Mouse (Mus musculus): Measurements from ENCODE around the gene Zbtb46. TPM values are rescaled to one million over a fixed set of nuclear protein-coding genes. Genes with fewer than 3 reads are reported as not detected.
A peak's percentile ranks its signal among the peaks of the same experiment; 100 is the strongest.

Gene Zbtb46
- polyA plus RNA-seq, 1 experiment from 2014 or later = 26.2 TPM

DNA sequence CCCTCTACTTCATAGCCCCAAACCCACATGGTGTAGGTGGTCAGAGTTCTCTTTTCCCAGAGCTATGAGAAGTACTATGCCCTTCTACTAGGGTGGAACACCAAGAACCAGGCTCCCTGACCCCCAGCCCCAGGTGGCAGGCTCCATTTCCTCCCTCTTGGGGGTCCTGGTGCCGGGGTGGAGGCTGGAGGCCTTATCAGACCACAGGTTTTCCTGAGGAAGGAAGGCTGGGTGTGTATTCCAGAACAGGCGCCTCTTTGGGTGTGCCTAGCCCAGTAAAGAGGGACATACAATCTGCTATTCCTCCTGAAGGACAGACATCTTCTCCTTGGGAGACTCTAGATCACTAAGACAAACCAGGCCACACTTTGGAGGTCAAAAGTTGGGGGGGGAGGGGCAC lies 11.1 kb upstream of the Zbtb46 start:
- Histone ChIP-seq H3K9me3 (ENCODE audit: low read length) (no peaks in the 10 kb centered on the region), H3K4me1 (ENCODE audit: insufficient read depth, low read length) (peaks cover 9% of the 10 kb centered on the region; the same call in 1 of the 2 replicates), H3K9ac (replicated peaks; ENCODE audit: low read length) (no peak overlapping the region), H3K27ac (ENCODE audit: low read length) (peak overlapping the region; percentile 63; the same call in 1 of the 2 replicates), H3K27me3 (ENCODE audit: insufficient read depth, low read length) (no peaks in the 10 kb centered on the region), H3K36me3 (ENCODE audit: insufficient read depth, low read length) (no peaks in the 10 kb centered on the region), H3K4me2 (replicated peaks; ENCODE audit: low read depth, low read length) (no peak overlapping the region), H3K4me3 (ENCODE audit: low read length) (no peak overlapping the region)
- 66% methylated on average over 2 of the region's 2 CpGs for WGBS
- no peak for ATAC-seq (ENCODE audit: low FRiP score, low TSS enrichment)

DNA sequence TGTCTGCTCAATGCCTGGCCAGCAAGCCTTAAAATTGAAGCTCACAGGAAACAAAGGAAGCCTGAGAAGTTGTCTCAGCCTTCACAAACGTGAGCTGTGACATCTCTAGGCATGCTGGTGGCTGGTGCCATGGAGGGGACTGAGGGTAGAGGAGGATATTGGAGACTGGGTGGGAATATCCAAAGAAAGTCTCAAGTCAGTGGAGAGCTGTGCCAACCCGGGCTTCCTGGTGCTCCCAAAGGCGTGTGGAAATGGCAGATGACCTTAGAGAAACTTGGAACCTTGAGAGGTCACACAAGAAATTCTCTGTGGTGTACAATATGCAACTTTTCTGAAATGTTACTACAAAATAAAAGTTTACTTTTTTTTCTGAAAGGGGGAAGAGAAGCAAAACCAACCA lies 6.2 kb upstream of the Zbtb46 start:
- Histone ChIP-seq H3K4me2 (replicated peaks; ENCODE audit: low read depth, low read length) (no peak overlapping the region), H3K4me1 (ENCODE audit: insufficient read depth, low read length) (peaks cover 20% of the 10 kb centered on the region), H3K9me3 (ENCODE audit: low read length) (no peaks in the 10 kb centered on the region), H3K27me3 (ENCODE audit: insufficient read depth, low read length) (no peaks in the 10 kb centered on the region), H3K9ac (replicated peaks; ENCODE audit: low read length) (no peak overlapping the region), H3K4me3 (ENCODE audit: low read length) (no peak overlapping the region), H3K27ac (ENCODE audit: low read length) (no peak overlapping the region), H3K36me3 (ENCODE audit: insufficient read depth, low read length) (no peaks in the 10 kb centered on the region)
- WGBS = 54% methylated on average over 3 of the region's 3 CpGs
- no peak for ATAC-seq (ENCODE audit: low FRiP score, low TSS enrichment)

DNA sequence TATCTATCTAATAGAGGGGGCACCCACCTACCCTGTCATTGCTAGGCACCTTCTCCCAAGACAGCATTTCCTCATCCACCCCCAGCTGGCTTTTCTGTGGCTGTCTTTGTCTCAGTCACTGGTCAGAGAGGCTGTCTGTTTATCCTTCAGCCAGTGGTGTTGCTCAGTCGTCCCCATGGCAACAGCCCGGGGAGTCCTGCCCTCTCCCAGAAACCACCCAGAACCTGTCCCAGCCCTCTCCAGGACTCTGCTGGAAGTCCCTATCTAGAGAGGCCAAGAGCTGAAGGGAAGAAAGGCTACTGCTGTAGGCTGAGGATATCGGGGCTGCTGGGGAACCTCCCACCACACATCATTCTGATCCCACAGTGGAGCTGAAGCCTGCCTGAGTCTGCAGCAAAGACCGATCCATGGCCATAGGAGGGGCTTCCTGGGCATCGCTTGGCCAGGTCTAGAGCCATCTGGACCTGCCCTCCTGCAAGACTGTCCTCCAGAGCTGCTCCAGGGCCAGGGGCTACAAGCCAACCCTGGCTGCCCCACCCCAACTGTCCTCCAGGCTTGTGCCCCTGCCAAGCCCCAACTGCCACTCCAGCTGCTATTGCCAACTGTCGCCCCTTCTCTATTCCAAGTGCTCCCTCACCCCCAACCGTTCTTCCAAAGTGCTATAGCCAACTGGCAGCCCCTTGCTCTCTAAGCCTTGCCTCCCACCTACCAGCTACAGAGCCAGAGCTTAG lies 3.9 kb upstream of the Zbtb46 start:
- ATAC-seq (ENCODE audit: low FRiP score, low TSS enrichment) = peak; percentile 33
- no peaks in the 10 kb centered on the region for H3K9me3 ChIP-seq (ENCODE audit: low read length)
- H3K4me1 ChIP-seq (ENCODE audit: insufficient read depth, low read length) = peaks cover 29% of the 10 kb centered on the region
- H3K4me3 ChIP-seq (ENCODE audit: low read length) = no peak overlapping the region
- H3K27me3 ChIP-seq (ENCODE audit: insufficient read depth, low read length) = no peaks in the 10 kb centered on the region
- no peaks in the 10 kb centered on the region for H3K36me3 ChIP-seq (ENCODE audit: insufficient read depth, low read length)
- 0 out of 2 replicates have a peak overlapping the region, but pooled peaks have one; percentile 15 for H3K9ac ChIP-seq (replicated peaks; ENCODE audit: low read length)
- H3K4me2 ChIP-seq (replicated peaks; ENCODE audit: low read depth, low read length) = peak overlapping the region; percentile 22; the same call in 1 of the 2 replicates
- WGBS = 37% methylated on average over 7 of the region's 7 CpGs
- no peak overlapping the region for H3K27ac ChIP-seq (ENCODE audit: low read length)

DNA sequence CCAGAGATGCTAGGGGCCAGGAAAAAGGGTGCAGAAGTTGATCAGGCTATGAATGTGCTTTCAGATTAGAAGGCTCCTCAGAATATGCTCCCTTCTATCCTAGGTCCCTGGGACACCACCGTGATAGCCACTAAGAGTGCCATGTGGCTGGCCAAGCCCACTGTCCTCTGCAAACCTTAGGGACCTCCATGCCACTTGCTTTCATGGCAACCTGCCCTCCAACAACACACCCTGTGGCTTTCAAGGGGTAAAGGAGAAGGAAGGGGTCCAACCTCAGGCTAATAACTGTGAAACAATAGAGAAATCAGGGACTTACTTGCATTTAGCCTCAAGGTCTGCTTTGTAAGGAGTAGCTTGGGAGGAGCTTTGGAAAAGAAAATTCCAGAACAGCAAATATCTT lies 3.4 kb upstream of the Zbtb46 start:
- Histone ChIP-seq H3K27ac (ENCODE audit: low read length) (no peak overlapping the region), H3K4me2 (replicated peaks; ENCODE audit: low read depth, low read length) (peak overlapping the region; percentile 22; the same call in 1 of the 2 replicates), H3K9me3 (ENCODE audit: low read length) (no peaks in the 10 kb centered on the region), H3K4me1 (ENCODE audit: insufficient read depth, low read length) (peaks cover 30% of the 10 kb centered on the region), H3K4me3 (ENCODE audit: low read length) (no peak overlapping the region), H3K27me3 (ENCODE audit: insufficient read depth, low read length) (no peaks in the 10 kb centered on the region), H3K9ac (replicated peaks; ENCODE audit: low read length) (0 out of 2 replicates have a peak overlapping the region, but pooled peaks have one; percentile 15), H3K36me3 (ENCODE audit: insufficient read depth, low read length) (no peaks in the 10 kb centered on the region)
- no peak for ATAC-seq (ENCODE audit: low FRiP score, low TSS enrichment)
- WGBS = 96% methylated on average over 1 of the region's 1 CpGs

DNA sequence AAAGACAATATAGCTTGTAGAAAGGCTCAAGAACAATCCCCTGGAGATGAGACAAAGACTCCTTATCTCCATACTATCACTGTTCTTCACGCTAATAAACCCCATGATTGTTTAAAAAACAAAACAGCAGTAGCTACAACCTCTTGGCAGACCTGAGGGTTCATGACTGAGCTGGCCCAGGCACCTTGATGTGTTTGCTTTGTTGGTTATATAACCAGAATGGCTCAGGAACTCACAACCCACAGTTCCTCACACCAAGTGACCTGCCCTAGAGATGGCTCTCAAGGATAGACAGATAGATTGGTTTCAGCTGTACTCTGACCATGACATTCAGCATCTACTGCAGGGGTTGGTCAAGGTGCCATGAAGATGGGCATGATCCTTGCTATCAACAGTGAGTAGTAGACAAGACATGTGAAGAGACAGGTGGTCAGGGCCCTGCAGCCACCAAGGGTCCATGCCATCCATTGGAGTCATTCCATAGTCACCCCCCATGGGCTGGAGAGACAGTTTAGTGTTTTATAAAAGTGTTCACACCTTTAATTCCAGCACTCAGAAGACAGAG lies 2.4 kb upstream of the Zbtb46 start:
- WGBS = 97% methylated on average over 1 of the region's 1 CpGs
- Histone ChIP-seq H3K36me3 (ENCODE audit: insufficient read depth, low read length) (no peaks in the 10 kb centered on the region), H3K9me3 (ENCODE audit: low read length) (no peaks in the 10 kb centered on the region), H3K4me3 (ENCODE audit: low read length) (no peak overlapping the region), H3K9ac (replicated peaks; ENCODE audit: low read length) (no peak overlapping the region), H3K27ac (ENCODE audit: low read length) (0 out of 2 replicates have a peak overlapping the region, but pooled peaks have one; percentile 88), H3K4me2 (replicated peaks; ENCODE audit: low read depth, low read length) (no peak overlapping the region), H3K27me3 (ENCODE audit: insufficient read depth, low read length) (no peaks in the 10 kb centered on the region; the same call in 1 of the 2 replicates), H3K4me1 (ENCODE audit: insufficient read depth, low read length) (peaks cover 38% of the 10 kb centered on the region)
- no peak for ATAC-seq (ENCODE audit: low FRiP score, low TSS enrichment)

DNA sequence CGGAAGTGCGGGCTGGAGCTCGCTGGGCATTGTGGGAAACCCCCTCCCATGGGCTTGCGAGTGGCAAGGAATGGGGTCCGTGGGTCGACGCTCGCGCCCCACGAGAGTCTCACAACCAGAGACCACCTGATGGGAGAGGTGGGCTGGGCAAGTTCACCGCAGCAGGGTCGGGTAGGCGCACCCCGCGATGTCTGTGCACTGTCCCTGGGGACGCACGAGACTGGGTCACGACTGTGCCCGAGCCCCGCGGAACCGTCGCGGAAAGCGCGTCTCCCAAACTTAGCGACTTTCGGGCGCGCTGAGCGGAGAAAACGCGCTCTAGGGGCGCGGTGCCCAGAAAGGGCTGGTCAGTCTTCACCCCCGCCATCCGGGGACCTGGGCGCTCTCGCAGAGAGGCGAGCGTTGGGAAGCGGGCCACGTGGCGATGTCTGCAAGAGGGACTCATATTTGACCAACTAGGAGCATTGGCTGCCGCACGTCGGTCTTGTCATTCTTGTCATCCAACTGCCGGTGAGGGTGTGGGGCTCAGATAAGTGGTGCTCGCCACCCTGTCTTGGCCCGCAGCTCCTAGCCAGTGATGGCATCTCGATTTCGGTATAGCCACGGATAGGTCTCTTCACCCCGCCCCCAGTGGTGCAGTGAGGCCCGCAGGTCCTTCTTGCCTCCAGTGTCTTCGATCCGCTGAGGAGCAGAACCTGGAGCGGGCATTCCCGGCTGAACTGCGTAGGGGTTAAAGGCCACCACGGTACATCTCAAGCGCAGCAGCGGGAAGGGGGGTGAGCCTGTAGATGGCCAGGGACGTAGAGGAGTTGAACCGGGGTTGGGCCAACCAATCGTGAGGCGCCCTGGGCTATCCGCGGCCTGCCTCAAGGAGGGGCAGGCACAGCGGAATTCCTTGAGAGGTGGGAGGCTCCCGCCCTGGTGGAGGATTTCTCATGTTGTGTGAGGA lies 721 bp upstream of the Zbtb46 start:
- H3K27me3 ChIP-seq (ENCODE audit: insufficient read depth, low read length) = no peaks in the 10 kb centered on the region; the same call in 1 of the 2 replicates
- H3K4me3 ChIP-seq (ENCODE audit: low read length) = peak overlapping the region; percentile 95
- no peaks in the 10 kb centered on the region for H3K36me3 ChIP-seq (ENCODE audit: insufficient read depth, low read length)
- peak overlapping the region; percentile 84 for H3K4me2 ChIP-seq (replicated peaks; ENCODE audit: low read depth, low read length)
- H3K9ac ChIP-seq (replicated peaks; ENCODE audit: low read length) = peak overlapping the region; percentile 71
- H3K9me3 ChIP-seq (ENCODE audit: low read length) = no peaks in the 10 kb centered on the region
- WGBS = under 1% methylated on average over 66 of the region's 71 CpGs
- H3K4me1 ChIP-seq (ENCODE audit: insufficient read depth, low read length) = peaks cover 47% of the 10 kb centered on the region
- H3K27ac ChIP-seq (ENCODE audit: low read length) = peak overlapping the region; percentile 88
- peak; percentile 85 for ATAC-seq (ENCODE audit: low FRiP score, low TSS enrichment)

DNA sequence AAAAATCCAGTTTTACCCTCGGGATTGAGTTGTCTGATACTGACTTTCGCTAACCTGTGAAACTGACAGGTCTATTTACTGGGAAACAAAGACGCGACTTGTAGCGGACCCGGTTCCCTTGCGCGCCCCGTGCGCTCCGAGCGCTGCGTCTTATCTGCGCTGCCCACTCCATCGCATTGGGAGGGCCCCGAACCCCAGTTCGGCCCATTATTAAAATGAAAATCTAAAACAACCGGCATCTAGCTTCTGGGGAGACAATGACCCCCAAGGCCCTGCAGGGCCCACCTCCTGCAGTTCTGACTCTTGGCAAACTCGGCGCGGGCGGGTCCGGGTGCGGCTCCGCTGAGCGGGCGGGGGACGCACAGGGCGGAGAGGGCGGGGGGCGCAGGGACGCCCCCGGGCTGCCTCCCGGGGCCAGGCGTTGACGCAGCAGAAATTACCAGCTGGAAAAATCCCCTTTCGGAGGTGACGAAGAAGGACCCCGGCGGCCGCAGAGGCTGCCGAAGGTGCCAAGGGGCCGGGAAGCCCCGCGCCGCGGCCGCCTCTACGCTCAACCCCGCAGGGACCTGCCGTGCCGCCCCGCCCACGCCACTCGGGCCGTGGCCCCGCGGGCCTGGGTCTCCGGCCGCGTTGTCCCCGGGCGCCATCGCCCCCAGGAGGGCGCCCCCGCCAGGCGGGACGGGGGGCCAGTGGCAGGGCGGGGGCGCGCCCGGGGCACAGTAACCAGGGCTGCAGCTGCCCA lies 644 bp downstream of the Zbtb46 start:
- Histone ChIP-seq H3K9ac (replicated peaks; ENCODE audit: low read length) (peak overlapping the region; percentile 86), H3K9me3 (ENCODE audit: low read length) (no peaks in the 10 kb centered on the region), H3K27me3 (ENCODE audit: insufficient read depth, low read length) (no peaks in the 10 kb centered on the region; the same call in 1 of the 2 replicates), H3K4me2 (replicated peaks; ENCODE audit: low read depth, low read length) (peak overlapping the region; percentile 84), H3K27ac (ENCODE audit: low read length) (peak overlapping the region; percentile 83), H3K4me3 (ENCODE audit: low read length) (peak overlapping the region; percentile 95), H3K4me1 (ENCODE audit: insufficient read depth, low read length) (peaks cover 47% of the 10 kb centered on the region), H3K36me3 (ENCODE audit: insufficient read depth, low read length) (no peaks in the 10 kb centered on the region)
- WGBS = under 1% methylated on average over 63 of the region's 72 CpGs
- ATAC-seq (ENCODE audit: low FRiP score, low TSS enrichment) = no peak

DNA sequence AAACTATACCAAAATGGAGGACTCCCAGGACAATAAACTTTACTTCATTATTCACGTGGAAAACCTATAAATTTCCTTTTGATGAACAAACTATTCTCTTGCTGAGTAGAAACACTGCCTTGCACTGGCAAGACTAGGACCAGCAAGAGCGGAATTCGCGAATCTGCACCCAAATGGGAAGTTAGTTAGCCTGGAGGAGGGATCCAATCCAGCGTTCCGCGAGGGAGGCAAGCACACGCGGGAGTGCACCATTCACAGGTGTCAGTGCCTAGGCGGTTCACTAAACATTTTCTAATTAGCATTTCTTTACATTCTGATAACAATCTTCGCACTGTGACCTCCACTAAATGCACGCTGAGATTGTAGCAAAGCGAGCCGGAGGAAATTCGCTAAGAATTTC lies 1.4 kb downstream of the Zbtb46 start:
- Histone ChIP-seq H3K36me3 (ENCODE audit: insufficient read depth, low read length) (no peaks in the 10 kb centered on the region), H3K9me3 (ENCODE audit: low read length) (no peaks in the 10 kb centered on the region), H3K4me3 (ENCODE audit: low read length) (peak overlapping the region; percentile 95), H3K9ac (replicated peaks; ENCODE audit: low read length) (peak overlapping the region; percentile 86), H3K4me2 (replicated peaks; ENCODE audit: low read depth, low read length) (peak overlapping the region; percentile 84), H3K27me3 (ENCODE audit: insufficient read depth, low read length) (no peaks in the 10 kb centered on the region; the same call in 1 of the 2 replicates), H3K4me1 (ENCODE audit: insufficient read depth, low read length) (peaks cover 41% of the 10 kb centered on the region), H3K27ac (ENCODE audit: low read length) (0 out of 2 replicates have a peak overlapping the region, but pooled peaks have one; percentile 6)
- 1% methylated on average over 15 of the region's 15 CpGs for WGBS
- ATAC-seq (ENCODE audit: low FRiP score, low TSS enrichment) = no peak

DNA sequence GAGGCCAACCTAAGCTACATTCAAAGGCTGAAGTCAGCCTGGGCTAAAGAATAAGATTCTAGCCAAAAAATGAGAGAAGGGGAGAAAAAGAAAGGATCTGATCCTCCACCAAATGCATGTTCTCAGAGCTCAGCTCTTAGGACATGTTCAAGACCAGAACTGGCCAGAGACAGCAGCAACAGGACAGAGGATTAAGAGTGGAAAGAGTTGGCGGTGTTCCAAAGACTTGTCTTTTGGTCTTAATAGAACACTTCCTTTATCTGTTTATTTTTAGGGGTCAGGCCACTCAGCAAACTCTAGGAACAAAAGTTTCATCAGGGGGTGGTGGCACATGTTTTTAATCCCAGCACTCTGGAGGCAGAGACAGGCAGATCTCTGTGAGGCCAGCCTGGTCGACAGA lies 3.3 kb downstream of the Zbtb46 start:
- WGBS = 77% methylated on average over 2 of the region's 2 CpGs

More for the DNA sequence above, 3.3 kb downstream of the Zbtb46 start:
- Histone ChIP-seq H3K27ac (ENCODE audit: low read length) (no peak overlapping the region; the same call in 1 of the 2 replicates), H3K36me3 (ENCODE audit: insufficient read depth, low read length) (no peaks in the 10 kb centered on the region), H3K4me2 (replicated peaks; ENCODE audit: low read depth, low read length) (no peak overlapping the region), H3K4me1 (ENCODE audit: insufficient read depth, low read length) (peaks cover 32% of the 10 kb centered on the region), H3K27me3 (ENCODE audit: insufficient read depth, low read length) (no peaks in the 10 kb centered on the region; the same call in 1 of the 2 replicates), H3K9me3 (ENCODE audit: low read length) (no peaks in the 10 kb centered on the region), H3K9ac (replicated peaks; ENCODE audit: low read length) (no peak overlapping the region), H3K4me3 (ENCODE audit: low read length) (no peak overlapping the region)
- ATAC-seq (ENCODE audit: low FRiP score, low TSS enrichment) = no peak
